Mouse (Mus musculus): ENCODE data around the gene Gm527. TPM values are rescaled to one million over a fixed set of nuclear protein-coding genes. Genes with fewer than 3 reads are reported as not detected.

Gm527 gene
- polyA plus RNA-seq, 1 experiment from 2014 or later, result 2.5 TPM

DNA sequence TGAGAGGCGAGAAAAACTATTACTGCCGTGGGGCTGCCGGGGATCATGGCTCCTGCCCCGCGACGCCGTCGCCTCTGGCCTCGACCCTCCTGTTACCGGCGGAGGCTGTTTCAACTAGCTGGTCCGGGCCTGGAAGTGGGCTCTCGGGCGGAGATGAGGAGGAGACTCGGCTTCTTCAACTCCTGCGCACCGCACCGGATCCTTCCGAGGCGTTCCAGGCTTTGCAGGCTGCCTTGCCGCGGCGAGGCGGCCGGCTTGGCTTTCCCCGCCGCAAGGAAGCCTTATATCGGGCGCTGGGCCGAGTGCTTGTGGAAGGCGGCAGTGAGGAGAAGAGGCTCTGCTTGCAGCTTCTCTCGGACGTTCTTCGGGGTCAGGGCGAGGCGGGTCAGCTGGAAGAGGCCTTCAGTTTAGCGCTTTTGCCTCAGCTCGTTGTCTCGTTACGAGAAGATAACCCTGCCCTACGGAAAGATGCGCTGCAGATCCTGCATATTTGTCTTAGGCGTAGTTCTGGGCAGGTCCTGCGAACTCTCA is 48.5 kb downstream of the Gm527 start:
- peak; percentile 11 for ATAC-seq (ENCODE audit: extremely low read depth, insufficient number of reproducible peaks, low FRiP score, low TSS enrichment)
- peak overlapping the region; percentile 95 for H3K4me2 ChIP-seq
- H3K27ac ChIP-seq (replicated peaks), result peak overlapping the region; percentile 92

DNA sequence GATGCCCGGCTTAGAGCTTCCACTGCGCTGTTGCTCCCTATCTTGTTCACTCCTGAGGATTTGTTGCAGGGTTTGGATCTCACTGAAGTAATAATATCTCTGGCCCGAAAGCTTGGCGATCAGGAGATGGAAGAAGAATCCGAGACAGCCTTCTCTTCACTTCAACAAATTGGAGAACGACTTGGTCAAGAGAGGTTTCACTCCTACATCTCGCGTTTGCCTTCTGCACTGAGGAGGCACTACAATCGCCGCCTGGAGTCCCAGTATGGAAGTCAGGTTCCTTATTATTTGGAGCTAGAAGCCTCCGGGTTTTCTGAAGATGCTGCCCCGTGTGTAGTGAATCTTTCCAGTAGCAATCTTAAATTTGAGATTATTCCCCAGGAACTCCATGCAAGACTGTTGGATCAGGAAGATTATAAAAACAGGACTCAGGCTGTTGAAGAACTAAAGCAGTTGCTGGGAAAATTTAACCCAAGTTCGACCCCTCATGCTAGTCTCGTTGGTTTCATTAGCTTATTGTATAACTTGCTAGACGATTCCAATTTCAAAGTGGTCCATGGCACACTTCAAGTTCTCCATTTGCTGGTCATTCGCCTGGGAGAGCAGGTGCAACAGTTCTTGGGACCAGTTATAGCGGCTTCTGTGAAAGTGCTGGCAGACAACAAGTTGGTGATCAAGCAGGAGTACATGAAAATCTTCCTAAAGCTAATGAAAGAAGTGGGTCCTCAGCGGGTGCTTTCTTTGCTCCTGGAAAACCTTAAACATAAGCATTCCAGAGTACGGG is 49.1 kb downstream of the Gm527 start:
- 3% methylated on average over 19 of the region's 19 CpGs for WGBS
- ATAC-seq (ENCODE audit: extremely low read depth, insufficient number of reproducible peaks, low FRiP score, low TSS enrichment), result no peak
- peak overlapping the region; percentile 97 for H3K9ac ChIP-seq
- peak overlapping the region; percentile 92 for H3K27ac ChIP-seq (replicated peaks)
- peaks cover 11% of the 10 kb centered on the region; the same call in 1 of the 2 replicates for H3K36me3 ChIP-seq
- H3K9me3 ChIP-seq, result no peaks in the 10 kb centered on the region
- no peaks in the 10 kb centered on the region for H3K27me3 ChIP-seq (replicated peaks)
- peak overlapping the region; percentile 96 for H3K4me3 ChIP-seq
- peak overlapping the region; percentile 95 for H3K4me2 ChIP-seq
- H3K4me1 ChIP-seq, result peaks cover 57% of the 10 kb centered on the region

More for the DNA sequence above, 48.5 kb downstream of the Gm527 start:
- WGBS, result under 1% methylated on average over 44 of the region's 44 CpGs
- H3K9ac ChIP-seq, result peak overlapping the region; percentile 97
- no peaks in the 10 kb centered on the region for H3K27me3 ChIP-seq (replicated peaks)
- no peaks in the 10 kb centered on the region for H3K9me3 ChIP-seq
- peaks cover 51% of the 10 kb centered on the region for H3K4me1 ChIP-seq
- peak overlapping the region; percentile 96 for H3K4me3 ChIP-seq
- H3K36me3 ChIP-seq, result peaks cover 8% of the 10 kb centered on the region; the same call in 1 of the 2 replicates

DNA sequence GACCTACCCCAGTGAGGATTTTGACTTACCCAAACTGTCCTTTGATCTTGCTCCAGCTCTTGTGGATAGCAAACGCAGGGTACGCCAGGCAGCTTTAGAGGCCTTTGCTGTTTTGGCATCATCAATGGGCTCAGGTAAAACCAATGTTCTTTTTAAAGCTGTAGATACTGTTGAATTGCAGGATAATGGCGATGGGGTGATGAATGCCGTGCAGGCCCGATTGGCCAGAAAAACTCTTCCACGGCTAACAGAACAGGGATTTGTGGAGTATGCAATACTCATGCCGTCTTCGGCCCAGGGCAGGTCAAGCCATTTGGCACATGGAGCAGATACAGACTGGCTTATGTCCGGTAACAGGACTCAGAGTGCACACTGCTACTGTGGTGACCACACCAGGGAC is 49.8 kb downstream of the Gm527 start:
- Histone ChIP-seq H3K9ac (peak overlapping the region; percentile 97), H3K9me3 (no peaks in the 10 kb centered on the region), H3K27me3 (replicated peaks) (no peaks in the 10 kb centered on the region), H3K4me3 (peak overlapping the region; percentile 96), H3K4me1 (peaks cover 62% of the 10 kb centered on the region), H3K4me2 (peak overlapping the region; percentile 95), H3K27ac (replicated peaks) (peak overlapping the region; percentile 92), H3K36me3 (peaks cover 11% of the 10 kb centered on the region; the same call in 1 of the 2 replicates)
- no peak for ATAC-seq (ENCODE audit: extremely low read depth, insufficient number of reproducible peaks, low FRiP score, low TSS enrichment)
- under 1% methylated on average over 9 of the region's 9 CpGs for WGBS

DNA sequence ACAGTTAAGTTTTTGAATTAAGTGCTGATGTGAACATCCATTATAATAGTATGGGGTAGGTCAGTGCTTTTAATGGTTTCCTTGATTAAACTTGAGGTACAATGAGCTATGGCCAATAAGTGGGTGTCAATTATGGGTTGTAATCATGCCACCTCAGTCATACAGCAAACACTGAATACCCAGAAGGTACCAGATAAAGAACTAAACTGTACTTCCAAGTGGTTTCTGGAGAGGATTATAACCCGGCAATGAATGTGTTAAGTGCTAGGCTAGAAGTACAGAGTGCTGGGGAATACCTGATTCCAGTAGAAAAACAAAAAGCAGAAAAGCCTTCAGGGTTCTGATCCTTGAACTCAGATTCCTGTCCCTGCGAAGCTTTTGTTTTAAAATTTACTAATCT is 50.4 kb downstream of the Gm527 start:
- Histone ChIP-seq H3K27me3 (replicated peaks) (no peaks in the 10 kb centered on the region), H3K9me3 (no peaks in the 10 kb centered on the region), H3K9ac (peak overlapping the region; percentile 97), H3K27ac (replicated peaks) (no peak overlapping the region), H3K4me3 (peak overlapping the region; percentile 96), H3K36me3 (peaks cover 11% of the 10 kb centered on the region; the same call in 1 of the 2 replicates), H3K4me2 (peak overlapping the region; percentile 95), H3K4me1 (peaks cover 62% of the 10 kb centered on the region)
- no peak for ATAC-seq (ENCODE audit: extremely low read depth, insufficient number of reproducible peaks, low FRiP score, low TSS enrichment)
- 4% methylated on average over 2 of the region's 2 CpGs for WGBS

DNA sequence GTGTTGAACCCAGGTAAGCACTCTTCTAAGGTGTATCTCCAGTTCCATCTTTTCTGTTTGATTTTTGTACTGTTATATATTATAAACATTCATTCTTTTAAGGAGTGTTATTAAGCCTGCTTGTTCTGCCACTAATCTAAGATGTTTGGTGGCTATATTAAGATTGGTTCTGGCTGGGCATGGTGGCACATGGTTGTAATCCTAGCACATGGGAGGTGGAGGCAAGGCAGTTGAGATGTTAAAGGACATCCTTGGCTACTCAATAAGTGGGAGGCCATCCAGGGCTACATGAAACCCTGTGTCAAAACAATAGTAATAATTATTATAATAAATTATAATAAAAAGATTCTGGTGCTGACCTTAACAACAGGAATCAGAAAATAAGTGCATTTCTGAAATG is 53.7 kb downstream of the Gm527 start:
- no peak overlapping the region for H3K9ac ChIP-seq
- ATAC-seq (ENCODE audit: extremely low read depth, insufficient number of reproducible peaks, low FRiP score, low TSS enrichment), result no peak

GRCm38 (mm10) chr12:64972063-64972462 is 54.4 kb downstream of the Gm527 start:
- WGBS, result 59% methylated on average over 6 of the region's 6 CpGs
- Histone ChIP-seq H3K36me3 (peaks cover 19% of the 10 kb centered on the region; the same call in 1 of the 2 replicates), H3K4me2 (peak overlapping the region; percentile 12), H3K4me3 (peak overlapping the region; percentile 3; the same call in 1 of the 2 replicates), H3K9ac (no peak overlapping the region), H3K27me3 (replicated peaks) (no peaks in the 10 kb centered on the region), H3K4me1 (peaks cover 44% of the 10 kb centered on the region), H3K9me3 (no peaks in the 10 kb centered on the region), H3K27ac (replicated peaks) (no peak overlapping the region; the same call in 1 of the 2 replicates)
- ATAC-seq (ENCODE audit: extremely low read depth, insufficient number of reproducible peaks, low FRiP score, low TSS enrichment), result no peak

More for the DNA sequence above, 53.7 kb downstream of the Gm527 start:
- no peak overlapping the region for H3K4me3 ChIP-seq
- H3K36me3 ChIP-seq, result peaks cover 13% of the 10 kb centered on the region; the same call in 1 of the 2 replicates
- H3K9me3 ChIP-seq, result no peaks in the 10 kb centered on the region
- no peak overlapping the region for H3K27ac ChIP-seq (replicated peaks)
- peak overlapping the region; percentile 33; the same call in 1 of the 2 replicates for H3K4me2 ChIP-seq
- no peaks in the 10 kb centered on the region for H3K27me3 ChIP-seq (replicated peaks)
- peaks cover 51% of the 10 kb centered on the region for H3K4me1 ChIP-seq

Other genes starting within 250 kb of the Gm527 start
- gene Klhl28, start 47.6 kb downstream of the Gm527 start, polyA plus RNA-seq (2015; fragmentation: Nextera tagmentation; extraction: Ambion mirVana), result 8.7 and 10.1 TPM in 2 replicates
- 15.3 and 17.2 TPM in 2 replicates for gene Togaram1, start 47.9 kb downstream of the Gm527 start, polyA plus RNA-seq (2015; fragmentation: Nextera tagmentation; extraction: Ambion mirVana)
- 28.1 and 31.8 TPM in 2 replicates for gene Prpf39, start 118.4 kb downstream of the Gm527 start, polyA plus RNA-seq (2015; fragmentation: Nextera tagmentation; extraction: Ambion mirVana)
- gene Fkbp3, start 156.1 kb downstream of the Gm527 start, polyA plus RNA-seq (2015; fragmentation: Nextera tagmentation; extraction: Ambion mirVana), result 476 and 518 TPM in 2 replicates
- 5.9 and 6.1 TPM in 2 replicates for gene Fancm, start 157.7 kb downstream of the Gm527 start, polyA plus RNA-seq (2015; fragmentation: Nextera tagmentation; extraction: Ambion mirVana)

Data from heart, embryonic 13.5 days (tissue).